Mouse (Mus musculus): ENCODE results near the gene Eif4enif1. TPM values are rescaled to one million over a fixed set of nuclear protein-coding genes. Genes with fewer than 3 reads are reported as not detected.

The Eif4enif1 gene
- total and polyA plus RNA-seq, 3 experiments: 42.8 to 235 (median 103) TPM

GRCm38 (mm10) chr11:3289803-3290639 lies 87.8 kb downstream of the Eif4enif1 start (continued):
- TF ChIP-seq NRF1 (IDR thresholded peaks at IDR 0.05; ENCODE audit: insufficient read depth, low read depth, low read length, poor library complexity, severe bottlenecking): peak; percentile 86
- no peak for TF ChIP-seq POLR2AphosphoS5 (IDR thresholded peaks at IDR 0.05; ENCODE audit: borderline replicate concordance, low read depth, low read length)
- TF ChIP-seq HCFC1 (IDR thresholded peaks at IDR 0.05; ENCODE audit: low read depth, low read length): peak; percentile 79
- peak; percentile 14 for TF ChIP-seq RAD21 (IDR thresholded peaks at IDR 0.05; ENCODE audit: low read depth, low read length)

- no peaks in the 10 kb centered on the region for H3K27me3 ChIP-seq (ENCODE audit: control insufficient read depth in 1 of 2, insufficient read depth in 2 of 2, low read length in 2 of 2)
- H3K4me1 ChIP-seq (ENCODE audit: control insufficient read depth in 1 of 2, insufficient read depth in 2 of 2, low read length in 2 of 2): peaks cover 3 to 39% of the 10 kb centered on the region in 2 experiments
- H3K79me2 ChIP-seq (ENCODE audit: control insufficient read depth, insufficient read depth, low read length, poor library complexity): peaks cover 60% of the 10 kb centered on the region
- H3K9me3 ChIP-seq (replicated peaks; ENCODE audit: insufficient read depth, low read length): no peaks in the 10 kb centered on the region
- peak overlapping the region; percentile 64 for H3K27ac ChIP-seq (ENCODE audit: control insufficient read depth, low read depth, low read length)
- H3K36me3 ChIP-seq (ENCODE audit: control insufficient read depth in 1 of 2, insufficient read depth in 2 of 2, low read length in 2 of 2): peaks cover 4 to 27% of the 10 kb centered on the region in 2 experiments
- H3K9ac ChIP-seq (ENCODE audit: control insufficient read depth, low read depth, low read length, poor library complexity, severe bottlenecking): peak overlapping the region; percentile 98
- peak; percentile 6; the same call in 1 of the 2 replicates for TF ChIP-seq MAX (IDR thresholded peaks at IDR 0.05; ENCODE audit: low read length)
- peak; percentile 62; the same call in 1 of the 2 replicates for TF ChIP-seq CHD1 (IDR thresholded peaks at IDR 0.05; ENCODE audit: low read depth, low read length)
- peak; percentile 9; the same call in 1 of the 2 replicates for TF ChIP-seq MXI1 (IDR thresholded peaks at IDR 0.05; ENCODE audit: low read depth, low read length)
- no peak for TF ChIP-seq ZNF384 (IDR thresholded peaks at IDR 0.05; ENCODE audit: low read depth, low read length)
- no peak for TF ChIP-seq EP300 (IDR thresholded peaks at IDR 0.05; ENCODE audit: low read depth in 1 of 2, low read length in 2 of 2)
- TF ChIP-seq ZMIZ1 (IDR thresholded peaks at IDR 0.05; ENCODE audit: low read depth, low read length): 0 out of 2 replicates have a peak, but pooled peaks have one; percentile 56
- 0 out of 2 replicates have a peak, but pooled peaks have one; percentile 3 for TF ChIP-seq ZC3H11A (IDR thresholded peaks at IDR 0.05; ENCODE audit: low read depth, low read length)
- H3K4me3 ChIP-seq (ENCODE audit: control insufficient read depth in 1 of 2, insufficient read depth in 1 of 2, low read depth in 2 of 2, low read length in 2 of 2): peak overlapping the region; percentile 77 to 90
- peak; percentile 81 for DNase-seq (ENCODE audit: low read depth, low spot score)
These were observed 88.6 kb downstream of the Eif4enif1 start for GRCm38 (mm10) chr11:3290640-3291310.

DNA sequence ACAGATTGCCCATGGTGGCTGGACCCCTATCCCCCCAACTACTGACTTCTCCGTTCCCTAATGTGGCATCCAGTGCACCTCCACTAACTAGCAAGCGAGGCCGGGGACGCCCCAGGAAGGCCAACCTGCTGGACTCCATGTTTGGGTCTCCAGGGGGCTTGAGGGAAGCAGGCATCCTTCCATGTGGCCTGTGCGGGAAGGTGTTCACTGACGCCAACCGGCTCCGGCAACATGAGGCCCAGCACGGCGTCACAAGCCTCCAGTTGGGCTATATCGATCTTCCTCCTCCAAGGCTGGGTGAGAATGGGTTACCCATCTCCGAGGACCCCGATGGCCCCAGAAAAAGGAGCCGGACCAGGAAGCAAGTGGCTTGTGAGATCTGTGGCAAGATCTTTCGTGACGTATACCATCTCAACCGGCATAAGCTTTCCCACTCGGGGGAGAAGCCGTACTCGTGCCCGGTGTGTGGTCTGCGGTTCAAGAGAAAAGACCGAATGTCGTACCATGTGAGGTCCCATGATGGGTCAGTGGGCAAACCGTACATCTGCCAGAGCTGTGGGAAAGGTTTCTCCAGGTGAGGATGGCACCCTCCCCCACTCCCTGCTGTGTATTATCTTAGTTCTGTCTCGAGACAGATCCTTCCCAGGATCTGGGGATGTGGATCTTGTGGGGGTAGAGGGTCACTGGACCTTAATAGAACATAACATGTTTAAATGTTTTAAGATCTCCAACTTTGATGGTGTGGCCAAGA lies 89.3 kb downstream of the Eif4enif1 start:
- Histone ChIP-seq H3K9ac (ENCODE audit: control insufficient read depth, low read depth, low read length, poor library complexity, severe bottlenecking) (peak overlapping the region; percentile 98), H3K9me3 (replicated peaks; ENCODE audit: insufficient read depth, low read length) (no peaks in the 10 kb centered on the region), H3K4me1 (ENCODE audit: control insufficient read depth in 1 of 2, insufficient read depth in 2 of 2, low read length in 2 of 2) (peaks cover 3 to 39% of the 10 kb centered on the region in 2 experiments), H3K4me3 (ENCODE audit: control insufficient read depth in 1 of 2, insufficient read depth in 1 of 2, low read depth in 2 of 2, low read length in 2 of 2) (peak overlapping the region; percentile 77 to 90), H3K79me2 (ENCODE audit: control insufficient read depth, insufficient read depth, low read length, poor library complexity) (peaks cover 60% of the 10 kb centered on the region), H3K27me3 (ENCODE audit: control insufficient read depth in 1 of 2, insufficient read depth in 2 of 2, low read length in 2 of 2) (no peaks in the 10 kb centered on the region), H3K27ac (ENCODE audit: control insufficient read depth, low read depth, low read length) (peak overlapping the region; percentile 64), H3K36me3 (ENCODE audit: control insufficient read depth in 1 of 2, insufficient read depth in 2 of 2, low read length in 2 of 2) (peaks cover 4 to 27% of the 10 kb centered on the region in 2 experiments)
- DNase-seq (ENCODE audit: low read depth, low spot score): peak; percentile 69
- no peak for TF ChIP-seq HCFC1 (IDR thresholded peaks at IDR 0.05; ENCODE audit: low read depth, low read length)
- no peak for TF ChIP-seq NELFE (IDR thresholded peaks at IDR 0.05; ENCODE audit: low read depth, low read length)
- TF ChIP-seq TCF12 (IDR thresholded peaks at IDR 0.05; ENCODE audit: low read depth, low read length): no peak
- TF ChIP-seq SIN3A (IDR thresholded peaks at IDR 0.05; ENCODE audit: low read length): 0 out of 2 replicates have a peak, but pooled peaks have one; percentile 16
- no peak for TF ChIP-seq ELF1 (IDR thresholded peaks at IDR 0.05; ENCODE audit: low read depth, low read length)
- no peak for TF ChIP-seq E2F4 (IDR thresholded peaks at IDR 0.05; ENCODE audit: borderline replicate concordance, low read depth, low read length)
- no peak for TF ChIP-seq EP300 (IDR thresholded peaks at IDR 0.05; ENCODE audit: low read depth in 1 of 2, low read length in 2 of 2)
- TF ChIP-seq CTCF (IDR thresholded peaks at IDR 0.05 in 2 of 3, conservative IDR thresholded peaks at IDR 0.05 in 1 of 3; ENCODE audit: control insufficient read depth in 1 of 3, insufficient read depth in 1 of 3, low read depth in 2 of 3, low read length in 3 of 3, poor library complexity in 1 of 3, severe bottlenecking in 1 of 3): no peak
- no peak for TF ChIP-seq ZC3H11A (IDR thresholded peaks at IDR 0.05; ENCODE audit: low read depth, low read length)
- TF ChIP-seq MYB (IDR thresholded peaks at IDR 0.05; ENCODE audit: low read depth, low read length): no peak
- 0 out of 2 replicates have a peak, but pooled peaks have one; percentile 38 for TF ChIP-seq TBP (IDR thresholded peaks at IDR 0.05; ENCODE audit: low read depth, low read length)
- no peak for TF ChIP-seq RCOR1 (IDR thresholded peaks at IDR 0.05; ENCODE audit: low read depth, low read length)
- no peak for TF ChIP-seq BHLHE40 (IDR thresholded peaks at IDR 0.05; ENCODE audit: borderline replicate concordance, low read depth, low read length)
- no peak; the same call in 1 of the 2 replicates for TF ChIP-seq KAT2A (conservative IDR thresholded peaks at IDR 0.05; ENCODE audit: low read depth, low read length)
- TF ChIP-seq GABPA (IDR thresholded peaks at IDR 0.05; ENCODE audit: low read depth, low read length): no peak
- TF ChIP-seq ZMIZ1 (IDR thresholded peaks at IDR 0.05; ENCODE audit: low read depth, low read length): no peak; the same call in 1 of the 2 replicates
- TF ChIP-seq POLR2AphosphoS2 (IDR thresholded peaks at IDR 0.05; ENCODE audit: low read length): no peak
